Mouse (Mus musculus) heart, postnatal 0 days (tissue): ENCODE data around the gene Slc22a14. TPM values are rescaled to one million over a fixed set of nuclear protein-coding genes. Genes with fewer than 3 reads are reported as not detected.
A peak's percentile ranks its signal among the peaks of the same experiment; 100 is the strongest.
"Not testable (repeated sequence)": the region's sequence is repeated elsewhere in the genome, so short reads cannot be mapped to it uniquely, and the experiment has no call there.

Experiments
- ATAC-seq: fragments of 200-750 bp; cut with Nextera tagmentation; 2 replicates; pipeline ENCODE4 v1.8.0; 2017; ENCODE audit warnings: low read depth, moderate number of reproducible peaks, moderate library complexity; ENCODE audit not compliant: insufficient read depth
- DNase-seq: peaks from one replicate; pipeline ENCODE4 v3.0.0-alpha.2; 2016; ENCODE audit warnings: low spot score
- H3K27ac ChIP-seq: fragments of 300-500 bp; sonication (generic); 2 replicates; pipeline ENCODE4 v1.5.1; 2014; ENCODE audit warnings: low read depth, mild to moderate bottlenecking
- H3K27me3 ChIP-seq: fragments of 300-500 bp; sonication (generic); 2 replicates; pipeline ENCODE4 v1.6.1; 2014; ENCODE audit warnings: low read length, mixed read lengths; ENCODE audit not compliant: control insufficient read depth, insufficient read depth
- H3K36me3 ChIP-seq: fragments of 300-500 bp; sonication (generic); replicated peaks from 2 replicates; pipeline ENCODE4 v1.6.1; 2014; ENCODE audit warnings: low read length, mixed read lengths; ENCODE audit not compliant: control insufficient read depth, insufficient read depth
- H3K4me1 ChIP-seq: fragments of 300-500 bp; sonication (generic); 2 replicates; pipeline ENCODE4 v1.6.1; 2014; ENCODE audit warnings: antibody characterized with exemption; ENCODE audit not compliant: control insufficient read depth, insufficient read depth
- H3K4me2 ChIP-seq: fragments of 300-500 bp; sonication (generic); 2 replicates; pipeline ENCODE4 v1.6.1; 2014; ENCODE audit warnings: low read depth, mild to moderate bottlenecking, low read length, moderate library complexity
- H3K4me3 ChIP-seq: fragments of 300-500 bp; sonication (generic); 2 replicates; pipeline ENCODE4 v1.5.1; 2014; ENCODE audit warnings: low read depth, low read length
- H3K9ac ChIP-seq: fragments of 300-500 bp; sonication (generic); replicated peaks from 2 replicates; pipeline ENCODE4 v1.6.1; 2014; ENCODE audit warnings: low read depth, low read length, mixed read lengths
- H3K9me3 ChIP-seq: fragments of 300-500 bp; sonication (generic); replicated peaks from 2 replicates; pipeline ENCODE4 v1.6.1; 2016; ENCODE audit warnings: low read length; ENCODE audit not compliant: control insufficient read depth
- CTCF ChIP-seq: IDR thresholded peaks from 2 replicates; pipeline ENCODE4 v1.5.1; 2016; ENCODE audit warnings: antibody characterized with exemption, control low read depth, low read depth
- EP300 ChIP-seq: IDR thresholded peaks from 2 replicates; pipeline ENCODE4 v1.6.1; 2016; ENCODE audit warnings: antibody characterized with exemption, low read depth
- WGBS: fragments of 180-500 bp; shearing (Covaris S2); extraction: QIAGEN DNeasy Blood & Tissue Kit; methylation state at CpG from one replicate; pipeline ENCODE4 v1.1.7; 2014; 5-methylcytosine and 5-hydroxymethylcytosine counted together
- polyA plus RNA-seq: library from polyadenylated mRNA; unstranded; fragments of >200 nt; fragmentation: Nextera tagmentation; extraction: Ambion mirVana; gene quantifications from 2 replicates; pipeline ENCODE4 v1.2.1, GENCODE M21; 2015
- total RNA-seq: library from RNA; depleted of rRNA; stranded (reverse); fragments of >200 nt; gene quantifications from 2 replicates; pipeline ENCODE4 v1.2.3, GENCODE M21; 2014; ENCODE audit warnings: low replicate concordance

The Slc22a14 gene
- total and polyA plus RNA-seq, 2 experiments from 2014 or later, result 0.08 TPM; not detected in 1

GRCm38 (mm10) chr9:119371251-119371650 lies 5.9 kb upstream of the Slc22a14 start:
- no peaks in the 10 kb centered on the region for H3K9me3 ChIP-seq
- TF ChIP-seq EP300 (no peak), CTCF (no peak)
- 76% methylated on average over 4 of the region's 4 CpGs for WGBS
- ATAC-seq (no peak), DNase-seq (no peak)
- H3K27me3 ChIP-seq, result no peaks in the 10 kb centered on the region
- no peak overlapping the region for H3K9ac ChIP-seq
- H3K4me1 ChIP-seq, result no peaks in the 10 kb centered on the region
- H3K4me3 ChIP-seq, result no peak overlapping the region
- no peak overlapping the region for H3K4me2 ChIP-seq
- H3K36me3 ChIP-seq, result no peaks in the 10 kb centered on the region
- H3K27ac ChIP-seq, result no peak overlapping the region

- not testable (repeated sequence) for ATAC-seq, H3K36me3 ChIP-seq
- WGBS, result 85% methylated on average over 4 of the region's 4 CpGs
Measured at GRCm38 (mm10) chr9:119370770-119371169, 5.4 kb upstream of the Slc22a14 start.

GRCm38 (mm10) chr9:119368367-119368766 lies 3.0 kb upstream of the Slc22a14 start:
- Histone ChIP-seq H3K4me3 (no peak overlapping the region), H3K4me2 (no peak overlapping the region), H3K4me1 (no peaks in the 10 kb centered on the region), H3K36me3 (no peaks in the 10 kb centered on the region), H3K27me3 (no peaks in the 10 kb centered on the region), H3K9ac (no peak overlapping the region), H3K9me3 (no peaks in the 10 kb centered on the region), H3K27ac (no peak overlapping the region)
- 89% methylated on average over 3 of the region's 3 CpGs for WGBS
- ATAC-seq (no peak), DNase-seq (no peak)
- TF ChIP-seq EP300, result no peak
- TF ChIP-seq CTCF, result no peak

More at GRCm38 (mm10) chr9:119370770-119371169, 5.4 kb upstream of the Slc22a14 start:
- DNase-seq, H3K9me3 ChIP-seq, H3K4me2 ChIP-seq, H3K27ac ChIP-seq, H3K9ac ChIP-seq, H3K4me1 ChIP-seq, H3K4me3 ChIP-seq, H3K27me3 ChIP-seq: not testable (repeated sequence)

- Histone ChIP-seq H3K27ac (no peak overlapping the region), H3K4me1 (no peaks in the 10 kb centered on the region), H3K27me3 (no peaks in the 10 kb centered on the region), H3K36me3 (no peaks in the 10 kb centered on the region), H3K4me3 (no peak overlapping the region), H3K9ac (no peak overlapping the region), H3K4me2 (no peak overlapping the region), H3K9me3 (no peaks in the 10 kb centered on the region)
- no peak for DNase-seq
- no peak for TF ChIP-seq CTCF
- TF ChIP-seq EP300, result no peak
- 48% methylated on average over 12 of the region's 12 CpGs for WGBS
- no peak for ATAC-seq
Measured at GRCm38 (mm10) chr9:119363229-119363628, 2.1 kb downstream of the Slc22a14 start.

GRCm38 (mm10) chr9:119361416-119361815 lies 3.9 kb downstream of the Slc22a14 start:
- no peak overlapping the region for H3K9ac ChIP-seq
- no peaks in the 10 kb centered on the region for H3K9me3 ChIP-seq
- no peak overlapping the region for H3K4me3 ChIP-seq
- no peaks in the 10 kb centered on the region for H3K36me3 ChIP-seq
- no peak for TF ChIP-seq CTCF
- no peak for TF ChIP-seq EP300
- no peak for DNase-seq
- no peak for ATAC-seq
- no peaks in the 10 kb centered on the region for H3K27me3 ChIP-seq
- no peak overlapping the region for H3K27ac ChIP-seq
- WGBS, result 90% methylated on average over 5 of the region's 5 CpGs
- H3K4me2 ChIP-seq, result no peak overlapping the region
- no peaks in the 10 kb centered on the region for H3K4me1 ChIP-seq

- TF ChIP-seq CTCF (no peak), EP300 (no peak)
- Histone ChIP-seq H3K4me1 (no peaks in the 10 kb centered on the region), H3K27me3 (no peaks in the 10 kb centered on the region), H3K4me2 (peak overlapping the region; percentile 82), H3K27ac (no peak overlapping the region), H3K36me3 (no peaks in the 10 kb centered on the region), H3K9ac (no peak overlapping the region; the same call in 1 of the 2 replicates), H3K4me3 (peak overlapping the region; percentile 54), H3K9me3 (no peaks in the 10 kb centered on the region)
- 45% methylated on average over 9 of the region's 9 CpGs for WGBS
- ATAC-seq, result 0 out of 2 replicates have a peak, but pooled peaks have one; percentile 9
- DNase-seq, result no peak
Measured at GRCm38 (mm10) chr9:119358058-119358429, 7.3 kb downstream of the Slc22a14 start.
